Mouse (Mus musculus) adrenal gland, adult (tissue): ENCODE results near the gene Olfr535.
"Not testable (repeated sequence)": the region's sequence is repeated elsewhere in the genome, so short reads cannot be mapped to it uniquely, and the experiment has no call there.

Experiments used
- DNase-seq, 2 experiments: peaks; one replicate each; pipeline ENCODE4 v3.0.0; 2022 to 2023; ENCODE audit warnings: low spot score in 1 of 2; ENCODE audit not compliant: inconsistent age in 2 of 2

Gene Olfr535

GRCm38 (mm10) chr7:140483916-140484315, at the start of gene Olfr535:
TSS of gene Olfr535 (plus strand) at chr7:140484216.
- DNase-seq: no peak

GRCm38 (mm10) chr7:140443141-140443540, 40.9 kb upstream of the Olfr535 start:
- DNase-seq: no peak

GRCm38 (mm10) chr7:140463070-140463469, 20.9 kb upstream of the Olfr535 start, which contains the start of gene Olfr533:
TSS of gene Olfr533 (plus strand) at chr7:140463370.
- DNase-seq: not testable (repeated sequence)

DNA sequence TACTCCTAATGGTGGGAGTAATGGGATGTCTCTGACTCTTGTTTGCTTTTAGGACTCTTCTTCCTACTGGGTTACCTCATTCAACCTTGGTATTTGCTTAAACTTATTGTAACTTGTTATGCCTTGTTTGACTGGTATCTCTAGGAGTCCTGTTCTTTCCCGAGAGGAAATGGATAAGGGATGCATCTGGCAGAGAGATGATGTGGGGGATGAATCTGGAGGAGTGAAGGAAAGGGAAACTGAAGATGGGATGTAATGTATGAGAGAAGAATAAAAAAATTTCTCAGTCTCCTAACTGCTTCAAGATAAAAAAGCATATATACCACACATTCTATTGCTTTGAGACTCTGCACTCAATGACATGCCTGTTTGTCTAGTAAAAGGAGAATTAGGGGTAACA, 6.1 kb upstream of the Olfr535 start:
- no peak for DNase-seq

DNA sequence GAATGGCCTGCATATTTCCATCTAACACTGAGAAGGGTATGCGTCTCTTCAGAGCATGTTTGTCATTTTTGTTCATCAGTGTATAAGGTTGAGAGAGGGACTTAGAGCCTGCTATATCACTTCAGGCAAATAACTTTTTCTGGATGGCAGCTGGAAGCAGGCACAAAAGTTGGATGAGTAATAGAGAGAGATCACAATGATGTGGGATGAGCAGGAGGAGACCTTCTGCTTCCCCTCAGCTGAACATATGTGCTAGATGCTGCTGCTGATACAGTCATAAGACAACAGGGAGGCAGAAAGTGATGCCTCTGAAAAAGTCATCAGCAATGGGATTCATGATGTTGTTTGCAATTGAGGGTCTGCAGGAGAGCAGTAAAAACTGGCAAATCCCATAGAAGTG, 5.3 kb upstream of the Olfr535 start:
- DNase-seq: no peak

DNA sequence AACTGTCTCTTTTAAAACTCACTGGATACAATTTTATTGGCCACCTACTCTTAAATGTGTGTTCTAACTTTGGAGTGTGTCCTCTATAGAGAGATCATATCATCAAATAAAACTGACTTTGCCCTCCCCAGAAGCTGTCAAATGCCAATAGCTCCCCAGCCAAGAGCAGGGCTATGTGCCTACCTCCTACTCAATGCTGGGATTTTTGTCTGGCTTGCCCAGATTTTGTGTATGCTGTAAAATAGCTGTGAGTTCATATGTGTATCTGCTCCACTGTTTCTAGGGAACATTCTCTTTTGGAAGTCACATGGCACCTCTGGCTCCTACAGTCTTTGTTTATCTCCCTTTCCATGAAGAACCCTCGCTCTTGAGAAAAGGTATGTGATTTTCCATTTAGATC, 5.0 kb downstream of the Olfr535 start:
- DNase-seq: no peak

GRCm38 (mm10) chr7:140494231-140494630, 10.2 kb downstream of the Olfr535 start:
- no peak for DNase-seq

- DNase-seq: no peak
Measured at GRCm38 (mm10) chr7:140494702-140495101, 10.7 kb downstream of the Olfr535 start.

- peak in 1 of 2 experiments; percentile 35 for DNase-seq
Measured at GRCm38 (mm10) chr7:140507346-140508021, 23.5 kb downstream of the Olfr535 start, which contains the start of gene Olfr536. TSS of gene Olfr536 (minus strand) at chr7:140507396.

DNA sequence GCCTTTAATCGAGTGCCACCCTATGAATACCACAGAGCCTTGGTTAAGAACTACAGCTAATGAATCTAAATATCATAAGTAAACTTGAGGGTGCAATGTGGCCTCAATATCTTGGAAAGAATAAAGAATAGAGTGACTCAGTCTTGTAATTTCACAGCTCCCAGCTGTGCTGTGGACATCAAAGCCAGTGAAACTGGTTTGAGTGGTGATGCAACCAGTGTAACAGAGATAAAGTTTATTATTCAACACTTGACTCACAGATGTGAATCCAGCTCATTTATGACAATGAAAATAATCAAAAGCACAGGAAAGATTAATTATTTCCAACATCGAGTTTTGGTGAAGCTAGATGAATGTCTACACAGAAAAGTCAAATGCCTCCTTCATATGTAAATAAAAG, 55.7 kb downstream of the Olfr535 start:
- no peak for DNase-seq
